Mouse (Mus musculus) left cerebral cortex, adult 2 months (tissue): ENCODE data around the gene Rbm43. TPM values are rescaled to one million over a fixed set of nuclear protein-coding genes. Genes with fewer than 3 reads are reported as not detected.
A peak's percentile ranks its signal among the peaks of the same experiment; 100 is the strongest.

Experiments
- DNase-seq, 2 experiments: peaks; one replicate each; pipeline ENCODE4 v3.0.0; 2021 to 2022; ENCODE audit warnings: low spot score in 2 of 2, mixed read lengths in 1 of 2; ENCODE audit errors: extremely low spot score in 1 of 2
- H3K27ac ChIP-seq: fragments of 200-600 bp; 2 replicates; pipeline ENCODE4 v1.8.1; 2022
- H3K4me3 ChIP-seq: fragments of 200-600 bp; 2 replicates; pipeline ENCODE4 v1.8.1; 2022
- CTCF ChIP-seq: fragments of 200-600 bp; IDR thresholded peaks from 2 replicates; pipeline ENCODE4 v1.8.1; 2022; ENCODE audit warnings: antibody characterized with exemption, mild to moderate bottlenecking, moderate library complexity
- intact Hi-C: fragments of 180-260 bp; cut with DNase I; formaldehyde crosslinking; loops from one replicate; pipeline ENCODE4 v1.15.1; 2025
- long read RNA-seq, 2 experiments: library from polyadenylated mRNA; stranded (forward); transcript quantifications; one replicate each; pipeline ENCODE4 v2.0.0; 2021; ENCODE audit warnings: borderline mapping rate in 2 of 2
- total RNA-seq, 2 experiments: library from RNA; stranded (reverse); gene quantifications; 2 replicates each; pipeline ENCODE4 v1.2.3; 2021

Rbm43 gene
- 10 to 100 TPM; 15.4 to 15.6 TPM for total RNA-seq
- long read RNA-seq, experiment 1, transcript Rbm43-201 (5 exons, 2,057 nt) = major isoform, 8 of 17 reads
- long read RNA-seq, experiment 1, partial matches to known transcripts = 0 of 17 reads
- long read RNA-seq, experiment 1, other reads (novel, unspliced or antisense) = 9 of 17 reads
- long read RNA-seq, experiment 2, transcript Rbm43-201 (5 exons, 2,057 nt) = major isoform, 6 of 11 reads
- long read RNA-seq, experiment 2, partial matches to known transcripts = 0 of 11 reads
- long read RNA-seq, experiment 2, other reads (novel, unspliced or antisense) = 3 of 11 reads

- peak; percentile 69 to 73 for DNase-seq
- peak within 1 kb of the TSS; percentile 84 for H3K27ac ChIP-seq
- peak; percentile 44 for TF ChIP-seq CTCF
These were observed at the start of gene Rbm43 for GRCm38 (mm10) chr2:51934574-51935334. TSS of gene Rbm43 (minus strand) at chr2:51935163.

GRCm38 (mm10) chr2:51982288-51982687, 47.3 kb upstream of the Rbm43 start:
- Histone ChIP-seq H3K27ac (no peak overlapping the region), H3K4me3 (no peak overlapping the region)
- no peak for DNase-seq
- TF ChIP-seq CTCF = no peak
- intact Hi-C loops = no loop called here

More at GRCm38 (mm10) chr2:51934574-51935334, at the start of gene Rbm43:
- intact Hi-C loops = loop anchor here (1.0 kb wide), 1 partner anchor 138 kb away; the partner anchor contains the start of gene Rif1
- peak within 1 kb of the TSS; percentile 81 for H3K4me3 ChIP-seq

GRCm38 (mm10) chr2:51981630-51982029, 46.7 kb upstream of the Rbm43 start:
- no peak for TF ChIP-seq CTCF
- no peak for DNase-seq
- intact Hi-C loops = no loop called here
- Histone ChIP-seq H3K4me3 (no peak overlapping the region), H3K27ac (no peak overlapping the region)

- Histone ChIP-seq H3K4me3 (peak within 1 kb of the TSS; percentile 61), H3K27ac (peak within 1 kb of the TSS; percentile 33)
- intact Hi-C loops = loop anchor here (2.0 kb wide), 1 partner anchor 99 kb away; the partner anchor contains the start of gene Rif1
- DNase-seq = no peak
- no peak; the same call in 1 of the 2 replicates for TF ChIP-seq CTCF
These were observed 38.5 kb upstream of the Rbm43 start, which contains the start of gene Nmi for GRCm38 (mm10) chr2:51973410-51973968. TSS of gene Nmi (minus strand) at chr2:51973494.

GRCm38 (mm10) chr2:51972641-51973409, 37.9 kb upstream of the Rbm43 start:
- DNase-seq = peak; percentile 18 to 20
- TF ChIP-seq CTCF = no peak
- Histone ChIP-seq H3K4me3 (peak overlapping the region; percentile 61), H3K27ac (peak overlapping the region; percentile 33)
- intact Hi-C loops = loop anchor here (2.0 kb wide), 1 partner anchor 100 kb away; the partner anchor contains the start of gene Rif1

GRCm38 (mm10) chr2:51972142-51972541, 37.2 kb upstream of the Rbm43 start:
- no peak for TF ChIP-seq CTCF
- Histone ChIP-seq H3K4me3 (peak overlapping the region; percentile 61), H3K27ac (no peak overlapping the region)
- intact Hi-C loops = loop anchor here (2.0 kb wide), 1 partner anchor 101 kb away; the partner anchor contains the start of gene Rif1
- no peak for DNase-seq

- intact Hi-C loops = no loop called here
- no peak for DNase-seq
- Histone ChIP-seq H3K27ac (no peak overlapping the region), H3K4me3 (no peak overlapping the region)
- TF ChIP-seq CTCF = no peak
These were observed 35.9 kb upstream of the Rbm43 start for GRCm38 (mm10) chr2:51970897-51971296.

GRCm38 (mm10) chr2:51967288-51967687, 32.3 kb upstream of the Rbm43 start:
- DNase-seq = no peak
- Histone ChIP-seq H3K27ac (no peak overlapping the region), H3K4me3 (no peak overlapping the region)
- intact Hi-C loops = no loop called here
- no peak for TF ChIP-seq CTCF

GRCm38 (mm10) chr2:51953648-51954204, 18.8 kb upstream of the Rbm43 start:
- DNase-seq = no peak
- no peak overlapping the region for H3K27ac ChIP-seq
- H3K4me3 ChIP-seq = no peak overlapping the region
- TF ChIP-seq CTCF = no peak
- intact Hi-C loops = no loop called here

GRCm38 (mm10) chr2:51950876-51951275, 15.9 kb upstream of the Rbm43 start:
- H3K27ac ChIP-seq = no peak overlapping the region
- TF ChIP-seq CTCF = no peak
- intact Hi-C loops = no loop called here
- DNase-seq = no peak
- H3K4me3 ChIP-seq = no peak overlapping the region
